8 mouse cellular contexts compared by ENCODE assay signal in the genomic region with DNA sequence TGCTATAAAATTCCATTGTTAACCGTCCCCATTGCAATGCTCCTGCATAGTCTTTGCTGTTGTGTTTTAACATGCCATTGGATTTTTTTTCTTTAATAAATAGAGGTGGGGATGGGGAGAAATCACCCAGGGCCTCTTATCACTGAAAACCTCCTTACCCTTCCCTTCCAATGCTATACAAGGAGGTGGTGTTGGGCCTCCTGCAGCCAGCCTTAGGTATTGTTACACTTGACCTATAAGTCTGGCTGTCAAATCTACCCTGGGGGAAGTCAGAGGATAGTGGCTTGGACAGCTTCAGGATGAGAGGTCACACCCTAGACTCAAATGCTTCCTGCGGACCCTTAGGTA. TPM values are rescaled to one million over a fixed set of nuclear protein-coding genes. Genes with fewer than 3 reads are reported as not detected.
DNase-seq lines count a peak whose midpoint lies in the region; ATAC-seq and TF ChIP-seq lines count a peak whose summit lies in the region.

No protein-coding gene starts in this region.

- ATAC-seq in forebrain, embryonic 15.5 days (replicated peaks), result no peak; the same call in 1 of the 2 replicates
- ATAC-seq in liver, embryonic 16.5 days (ENCODE audit: low read depth), result no peak

- H3K27me3 ChIP-seq in forebrain, embryonic 15.5 days, result no peaks in the 10 kb centered on the region
- peaks cover 15% of the 10 kb centered on the region for H3K27me3 ChIP-seq in liver, embryonic 16.5 days (ENCODE audit: control insufficient read depth, insufficient read depth, low read depth, low read length)

- no peaks in the 10 kb centered on the region for H3K9me3 ChIP-seq in forebrain, embryonic 15.5 days
- no peaks in the 10 kb centered on the region for H3K9me3 ChIP-seq in liver, embryonic 16.5 days (replicated peaks; ENCODE audit: control insufficient read depth, low read length)

- H3K27ac ChIP-seq in gastrocnemius, adult 2 months, result peak overlapping the region; percentile 46
- H3K27ac ChIP-seq in forebrain, embryonic 15.5 days (replicated peaks), result peak overlapping the region; percentile 92; the same call in 1 of the 2 replicates
- no peak overlapping the region for H3K27ac ChIP-seq in liver, embryonic 16.5 days (ENCODE audit: low read length)

- H3K9ac ChIP-seq in forebrain, embryonic 15.5 days (replicated peaks), result peak overlapping the region; percentile 88
- no peak overlapping the region for H3K9ac ChIP-seq in liver, embryonic 16.5 days (ENCODE audit: low read depth, low read length)

- peaks cover 25% of the 10 kb centered on the region for H3K4me1 ChIP-seq in forebrain, embryonic 15.5 days
- no peaks in the 10 kb centered on the region for H3K4me1 ChIP-seq in liver, embryonic 16.5 days (ENCODE audit: control insufficient read depth, low read depth, low read length)

- TF ChIP-seq CTCF in gastrocnemius, adult 2 months (IDR thresholded peaks at IDR 0.05), result no peak

- H3K4me2 ChIP-seq in forebrain, embryonic 15.5 days (replicated peaks), result peak overlapping the region; percentile 66
- peak overlapping the region; percentile 72 for H3K4me2 ChIP-seq in liver, embryonic 16.5 days (ENCODE audit: low read depth, low read length)

- intact Hi-C loops in gastrocnemius, adult 2 months (cut with DNase I), result loop anchor here (1.0 to 5.0 kb wide), 4 partner anchors 54 to 299 kb away; partner anchors contain the start of gene Rpp38
- intact Hi-C loops in gastrocnemius, postnatal 36 days (cut with DNase I), result loop anchor here (5.0 to 10.0 kb wide), 3 partner anchors 59 to 297 kb away; no protein-coding TSS in a partner anchor

- no peak for DNase-seq in gastrocnemius, adult 2 months
- no peak for DNase-seq in gastrocnemius, postnatal 25 days
- DNase-seq in 416B (ENCODE audit: low read depth), result peak; percentile 68
- DNase-seq in urinary bladder, adult 2 months (ENCODE audit: low spot score), result no peak
- no peak for DNase-seq in adrenal gland, adult 18-20 months (ENCODE audit: low spot score in 2 of 2)
- DNase-seq in gastrocnemius, postnatal 36 days, result no peak

- 28% methylated on average over 2 of the region's 2 CpGs for WGBS in forebrain, embryonic 15.5 days
- 23% methylated on average over 2 of the region's 2 CpGs for WGBS in liver, embryonic 16.5 days (ENCODE audit: insufficient replicate concordance)

- peak overlapping the region; percentile 89 for H3K4me3 ChIP-seq in gastrocnemius, adult 2 months
- H3K4me3 ChIP-seq in forebrain, embryonic 15.5 days, result peak overlapping the region; percentile 88
- peak overlapping the region; percentile 66 for H3K4me3 ChIP-seq in liver, embryonic 16.5 days (ENCODE audit: low read depth, low read length)

- no peaks in the 10 kb centered on the region for H3K36me3 ChIP-seq in forebrain, embryonic 15.5 days
- no peaks in the 10 kb centered on the region for H3K36me3 ChIP-seq in liver, embryonic 16.5 days (ENCODE audit: control insufficient read depth, insufficient read depth)

RNA-seq across cellular contexts. Expression of gene Fam171a1, which starts 3.8 kb away (rescaled TPM):
- total RNA-seq in gastrocnemius, adult 2 months (2021), result 1 to 10 TPM; 2.5 to 3.9 TPM
- 1 to 10 TPM; 3.9 to 4.7 TPM for total RNA-seq in gastrocnemius, postnatal 25 days (2021)
- polyA plus RNA-seq in forebrain, embryonic 15.5 days (2015; fragmentation: Nextera tagmentation; extraction: Ambion mirVana), result 28.7 and 31.2 TPM in 2 replicates
- polyA plus RNA-seq in liver, embryonic 16.5 days (2015; fragmentation: Nextera tagmentation; extraction: Ambion mirVana), result 2.6 and 2.9 TPM in 2 replicates
- 17.2 and 21.2 TPM in 2 replicates for polyA plus RNA-seq in urinary bladder, adult 2 months (2012; rRNA removed)
- total RNA-seq in adrenal gland, adult 18-20 months (2021), result 10 to 100 TPM; 16.8 to 22.7 TPM
- 1 to 10 TPM; 3.4 to 3.8 TPM for total RNA-seq in gastrocnemius, postnatal 36 days (2021)
